Mouse (Mus musculus): ENCODE data around the gene Gm9573.

- TF ChIP-seq CTCF (IDR thresholded peaks at IDR 0.05; ENCODE audit: low read depth) (no peak), EP300 (IDR thresholded peaks at IDR 0.05; ENCODE audit: low read depth) (no peak)
Observed at GRCm38 (mm10) chr17:35673416-35674035, 47.1 kb upstream of the Gm9573 start, which contains the start of gene Gtf2h4.

Data from heart, postnatal 0 days (tissue).